Mouse (Mus musculus): ENCODE data around the gene Trarg1.
"Not testable (repeated sequence)": the region's sequence is repeated elsewhere in the genome, so short reads cannot be mapped to it uniquely, and the experiment has no call there.

The Trarg1 gene

GRCm38 (mm10) chr11:76679508-76679907 lies at the start of gene Trarg1:
Gene Trarg1 (plus strand): TSS chr11:76679808.
- not testable (repeated sequence) for DNase-seq (ENCODE audit: low spot score)

GRCm38 (mm10) chr11:76630023-76630422 lies 49.6 kb upstream of the Trarg1 start:
- no peak for DNase-seq (ENCODE audit: low spot score)

- DNase-seq (ENCODE audit: low spot score): no peak
These were observed 49.1 kb upstream of the Trarg1 start for GRCm38 (mm10) chr11:76630487-76630886.

GRCm38 (mm10) chr11:76639269-76639985 lies 40.2 kb upstream of the Trarg1 start:
- DNase-seq (ENCODE audit: low spot score): no peak

GRCm38 (mm10) chr11:76640231-76640630 lies 39.4 kb upstream of the Trarg1 start:
- DNase-seq (ENCODE audit: low spot score): no peak

GRCm38 (mm10) chr11:76644257-76644656 lies 35.4 kb upstream of the Trarg1 start:
- no peak for DNase-seq (ENCODE audit: low spot score)

GRCm38 (mm10) chr11:76645036-76645435 lies 34.6 kb upstream of the Trarg1 start:
- no peak for DNase-seq (ENCODE audit: low spot score)

GRCm38 (mm10) chr11:76645955-76646354 lies 33.7 kb upstream of the Trarg1 start:
- DNase-seq (ENCODE audit: low spot score): peak; percentile 91

GRCm38 (mm10) chr11:76647062-76647461 lies 32.5 kb upstream of the Trarg1 start:
- DNase-seq (ENCODE audit: low spot score): no peak

GRCm38 (mm10) chr11:76647500-76647899 lies 32.1 kb upstream of the Trarg1 start:
- DNase-seq (ENCODE audit: low spot score): peak; percentile 61

GRCm38 (mm10) chr11:76650862-76651560 lies 28.6 kb upstream of the Trarg1 start:
- DNase-seq (ENCODE audit: low spot score): no peak

GRCm38 (mm10) chr11:76652838-76653334 lies 26.7 kb upstream of the Trarg1 start:
- no peak for DNase-seq (ENCODE audit: low spot score)

GRCm38 (mm10) chr11:76655106-76655505 lies 24.5 kb upstream of the Trarg1 start:
- DNase-seq (ENCODE audit: low spot score): peak; percentile 50

GRCm38 (mm10) chr11:76657450-76657970 lies 22.1 kb upstream of the Trarg1 start:
- DNase-seq (ENCODE audit: low spot score): no peak

GRCm38 (mm10) chr11:76659138-76659930 lies 20.3 kb upstream of the Trarg1 start:
- DNase-seq (ENCODE audit: low spot score): no peak

GRCm38 (mm10) chr11:76661790-76662468 lies 17.7 kb upstream of the Trarg1 start:
- DNase-seq (ENCODE audit: low spot score): no peak

- DNase-seq (ENCODE audit: low spot score): no peak
These were observed 13.5 kb upstream of the Trarg1 start for GRCm38 (mm10) chr11:76666002-76666649.

GRCm38 (mm10) chr11:76667807-76668206 lies 11.8 kb upstream of the Trarg1 start:
- DNase-seq (ENCODE audit: low spot score): no peak

- DNase-seq (ENCODE audit: low spot score): no peak
These were observed 7.6 kb upstream of the Trarg1 start, which contains the start of gene Bhlha9 for GRCm38 (mm10) chr11:76671871-76672475. Gene Bhlha9 (plus strand): TSS chr11:76672470.

- DNase-seq (ENCODE audit: low spot score): no peak
These were observed 6.8 kb upstream of the Trarg1 start for GRCm38 (mm10) chr11:76672561-76673384.
